Mouse (Mus musculus): ENCODE measurements around the gene Polk.
A peak's percentile ranks its signal among the peaks of the same experiment; 100 is the strongest.

The Polk gene

DNA sequence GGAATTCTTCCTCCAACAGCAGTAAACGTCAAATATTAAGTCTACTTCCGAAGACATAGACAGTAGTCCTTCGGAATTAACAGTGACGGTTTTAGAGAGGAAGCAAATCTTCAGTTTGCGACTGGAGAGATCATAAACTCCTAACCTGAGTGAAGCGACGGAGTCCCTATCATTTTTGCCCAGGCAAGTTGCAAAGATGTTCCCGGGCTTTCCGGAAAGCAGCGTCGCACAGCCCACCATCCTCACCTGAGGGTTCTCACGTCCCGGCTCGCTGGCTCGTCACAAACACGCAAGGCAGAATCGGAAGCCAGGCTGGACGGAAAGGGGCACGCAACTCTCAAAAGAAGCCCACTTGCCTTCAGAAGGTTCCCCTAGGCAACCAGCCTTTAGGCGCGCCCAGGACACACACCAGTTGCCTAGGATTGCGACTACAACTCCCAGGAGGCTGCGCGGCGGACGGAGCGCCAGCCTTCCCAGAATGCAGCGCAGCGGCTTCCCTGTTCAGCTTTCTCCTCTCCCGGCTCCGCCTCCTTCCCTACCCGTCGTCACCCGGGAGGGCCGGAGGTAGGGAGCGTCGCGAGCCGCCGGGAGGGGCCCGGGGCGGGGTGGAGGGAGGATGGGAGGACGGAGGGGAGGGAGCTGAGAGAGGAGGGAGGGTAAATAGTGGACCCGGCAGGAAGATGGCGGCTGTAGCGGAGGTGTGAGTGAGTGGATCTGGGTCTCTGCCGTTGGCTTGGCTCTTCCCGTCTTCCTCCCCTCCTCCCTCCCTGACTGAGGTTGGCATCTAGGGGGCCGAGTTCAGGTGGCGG, at the start of gene Polk, which contains the start of gene Col4a3bp:
TSS of gene Polk (minus strand) at position 499 of the 809 bp plus-strand sequence.
TSS of gene Col4a3bp (plus strand) at position 538 of the 809 bp plus-strand sequence.
- peak; percentile 96 for DNase-seq (ENCODE audit: low spot score)

DNA sequence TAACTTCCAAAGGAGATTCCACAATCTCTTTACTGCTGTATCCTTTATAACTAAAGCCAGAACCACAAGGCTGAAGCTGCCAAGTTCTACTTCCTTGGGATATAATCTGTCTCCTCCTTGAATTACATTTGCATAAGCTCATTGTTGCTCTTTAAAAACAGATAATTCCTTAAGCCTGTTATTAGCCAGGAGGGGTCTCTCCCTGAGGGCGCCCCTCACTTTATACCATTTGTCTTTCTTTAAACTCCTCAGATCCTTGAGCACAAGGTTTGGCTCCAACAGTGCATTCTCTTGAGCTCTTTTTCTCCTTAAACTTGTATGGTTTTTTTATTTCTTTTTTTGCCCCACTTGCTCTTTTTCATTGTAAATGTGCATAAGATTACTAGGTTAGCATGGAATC, 46.3 kb upstream of the Polk start:
- no peak for DNase-seq (ENCODE audit: low spot score)

DNA sequence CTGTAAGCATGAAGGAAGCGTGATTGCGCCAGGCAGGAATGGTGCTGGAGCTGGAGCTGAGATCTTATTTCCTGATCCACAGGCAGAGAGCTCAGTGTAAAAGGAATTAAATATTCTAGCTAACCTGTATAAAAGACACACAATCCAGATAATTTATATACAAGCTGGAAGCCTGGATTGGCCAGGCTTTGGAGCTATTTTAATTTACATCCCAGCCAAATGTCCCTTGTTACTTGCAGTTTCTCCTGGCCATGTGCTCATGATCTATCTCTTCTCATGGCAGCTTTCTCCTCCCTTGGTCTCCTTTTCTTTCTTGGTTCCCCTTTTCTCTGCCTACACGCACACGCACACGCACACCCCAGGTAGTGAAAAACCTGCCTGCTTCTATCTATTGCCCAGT, 44.2 kb upstream of the Polk start:
- no peak for DNase-seq (ENCODE audit: low spot score)

DNA sequence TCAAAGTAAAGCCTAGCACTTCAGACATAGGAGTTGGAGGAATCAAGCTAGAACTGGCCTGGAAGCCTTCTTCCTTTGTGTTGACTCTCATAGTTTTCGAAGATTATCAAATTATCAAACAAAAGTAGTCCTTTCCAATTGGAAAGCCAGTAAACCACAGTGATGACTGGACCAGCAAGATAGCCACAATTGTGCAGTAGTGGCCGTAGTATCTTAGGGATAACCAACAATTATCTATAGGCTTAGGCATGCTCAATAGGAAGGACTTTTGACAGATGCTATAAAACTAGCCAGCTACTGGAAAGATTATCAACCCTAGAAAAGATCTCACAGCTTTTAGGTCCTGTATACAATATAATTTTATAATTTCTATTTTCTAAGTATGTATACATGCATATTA, 41.8 kb upstream of the Polk start:
- DNase-seq (ENCODE audit: low spot score): no peak

DNA sequence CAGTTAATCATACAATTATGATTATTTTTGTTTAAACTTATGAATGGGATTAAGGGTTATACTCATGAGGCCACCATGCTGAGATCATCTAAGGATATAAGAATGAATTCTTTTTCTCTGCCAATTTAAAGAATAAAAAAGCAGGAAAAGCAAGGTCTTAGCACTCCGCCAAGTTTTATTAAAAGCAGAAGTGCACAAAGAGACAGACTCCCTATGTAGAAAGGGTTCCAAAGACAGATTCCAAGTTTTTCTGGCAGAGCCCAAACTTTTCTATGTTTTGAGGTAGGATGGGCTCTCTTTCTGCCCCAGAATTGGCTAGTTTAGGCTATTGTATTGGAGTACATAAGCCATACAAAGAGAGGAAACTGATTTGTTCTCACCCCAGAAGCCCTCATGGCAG, 37.6 kb upstream of the Polk start:
- no peak for DNase-seq (ENCODE audit: low spot score)

DNA sequence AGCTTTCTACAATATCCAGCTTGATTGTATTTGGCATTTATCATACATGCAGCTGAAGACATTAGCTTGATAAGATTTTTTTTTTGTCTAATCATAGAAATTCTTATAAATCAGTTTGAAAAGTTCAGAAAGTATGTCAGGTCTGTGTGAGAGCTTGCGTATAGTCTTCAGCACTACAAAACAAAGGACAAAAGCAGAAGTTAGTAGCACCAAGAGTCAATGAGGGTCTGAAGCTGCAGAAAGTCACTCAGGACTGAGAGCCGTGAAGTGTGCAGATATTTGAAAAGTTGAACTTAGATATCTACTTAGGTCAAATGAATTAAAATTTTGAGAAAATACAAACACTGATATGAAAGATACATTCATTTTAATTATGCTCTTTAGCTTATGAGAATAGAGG, 36.7 kb upstream of the Polk start:
- no peak for DNase-seq (ENCODE audit: low spot score)

DNA sequence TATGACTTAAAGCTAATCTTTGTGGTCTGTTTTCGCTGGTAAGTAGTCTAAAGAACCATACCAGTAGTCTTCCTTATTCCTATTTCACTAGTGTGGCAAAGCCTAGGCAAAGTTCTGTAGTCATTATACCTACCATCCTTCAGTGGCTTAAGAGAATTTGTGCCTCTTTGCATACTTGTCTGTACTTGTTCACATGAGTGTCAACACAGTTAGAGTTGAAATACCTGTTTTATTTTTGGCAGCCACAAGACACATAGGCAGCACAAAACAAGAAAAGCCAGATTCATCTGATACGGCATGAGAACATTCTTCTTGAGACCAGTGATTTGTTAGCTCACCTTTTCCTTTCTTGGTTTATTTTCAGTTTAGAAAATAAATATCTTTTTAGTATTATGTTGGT, 31.8 kb upstream of the Polk start:
- DNase-seq (ENCODE audit: low spot score): no peak

DNA sequence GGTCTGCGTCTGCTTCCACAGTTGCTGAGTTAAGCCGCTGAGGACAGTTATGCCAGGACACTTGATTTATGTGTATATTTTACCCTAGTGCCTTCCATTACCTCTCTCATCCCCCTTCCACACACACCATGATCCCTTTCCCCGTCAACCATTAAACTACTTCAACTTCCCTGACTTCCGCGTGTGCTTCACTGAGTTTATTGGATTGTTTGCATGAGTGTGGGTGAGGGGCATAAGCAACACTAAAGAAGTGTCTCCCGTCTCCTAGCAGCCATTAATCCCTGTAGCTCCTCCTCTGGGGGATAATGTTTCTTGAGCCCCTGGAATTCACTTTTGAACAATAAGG, 28.6 kb upstream of the Polk start:
- no peak for DNase-seq (ENCODE audit: low spot score)

DNA sequence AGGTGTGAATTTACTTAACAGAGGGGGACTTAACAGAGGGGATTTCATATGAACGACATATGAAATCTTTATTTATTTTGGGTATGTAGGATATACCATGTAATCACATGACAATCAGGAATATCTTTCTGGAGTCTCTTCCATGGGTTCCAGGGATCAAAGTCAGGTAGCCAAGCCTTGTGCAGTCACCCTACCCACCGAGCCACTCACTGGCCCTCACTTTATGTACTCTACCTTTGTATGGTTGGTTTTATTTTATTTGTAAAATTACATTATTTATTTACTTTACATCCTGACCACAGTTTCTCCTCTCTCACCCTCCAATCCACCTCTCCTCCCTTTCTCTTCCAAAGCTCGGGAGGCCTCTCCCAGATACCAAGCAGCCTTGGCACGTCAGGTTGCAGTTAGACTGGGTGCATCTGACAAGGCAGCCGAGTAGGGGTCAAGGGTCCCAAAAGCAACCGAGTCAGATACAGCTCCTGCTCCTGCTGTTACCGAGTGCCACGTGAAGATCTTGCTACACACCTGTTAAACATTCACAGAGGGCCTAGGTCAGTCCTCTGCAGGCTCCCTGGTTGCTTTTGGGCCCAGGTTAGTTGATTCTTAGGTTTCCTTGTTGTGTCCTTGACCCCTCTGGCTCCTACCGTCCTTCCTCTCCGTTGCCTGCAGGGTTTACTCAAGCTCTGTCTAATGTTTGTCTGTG, 28.1 kb upstream of the Polk start:
- no peak for DNase-seq (ENCODE audit: low spot score)

DNA sequence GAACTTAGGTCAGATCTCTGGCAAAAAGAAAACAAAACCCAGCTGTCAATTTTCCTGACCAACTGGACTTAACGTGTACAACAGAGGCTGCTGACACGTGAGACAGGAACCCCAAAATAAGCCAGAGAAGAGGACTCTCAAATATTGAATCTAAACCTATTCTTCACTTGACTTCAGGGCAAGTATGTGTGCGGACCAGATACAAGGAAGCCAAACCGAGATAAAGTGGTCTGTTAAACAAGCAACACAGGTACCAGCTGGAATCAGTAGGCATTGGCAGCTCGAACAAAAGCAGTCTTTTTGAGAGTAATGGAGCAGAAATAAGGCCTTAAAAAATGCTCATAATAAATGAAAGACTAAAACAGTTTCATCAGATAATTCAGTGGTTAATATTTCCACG, 25.6 kb upstream of the Polk start:
- no peak for DNase-seq (ENCODE audit: low spot score)

DNA sequence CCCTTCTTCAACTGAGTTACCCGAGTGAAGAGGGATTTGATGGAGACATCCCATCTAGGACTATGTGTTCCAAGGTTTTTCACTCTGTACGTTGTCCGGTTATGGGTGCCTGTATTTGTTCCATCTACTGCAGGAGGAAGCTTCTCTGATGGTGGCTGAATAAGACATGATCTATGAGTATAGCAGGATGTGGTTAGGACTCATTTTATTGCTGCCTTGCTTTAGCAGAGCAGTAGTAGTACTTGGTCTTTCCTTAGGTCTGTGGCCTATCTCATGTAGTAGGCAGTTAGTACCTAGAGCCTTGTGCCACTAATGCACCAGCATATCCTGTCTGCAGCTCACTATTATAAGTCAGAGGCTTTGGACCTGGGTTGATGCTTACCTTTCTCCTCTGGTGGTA, 12.7 kb upstream of the Polk start:
- DNase-seq (ENCODE audit: low spot score): peak; percentile 11

DNA sequence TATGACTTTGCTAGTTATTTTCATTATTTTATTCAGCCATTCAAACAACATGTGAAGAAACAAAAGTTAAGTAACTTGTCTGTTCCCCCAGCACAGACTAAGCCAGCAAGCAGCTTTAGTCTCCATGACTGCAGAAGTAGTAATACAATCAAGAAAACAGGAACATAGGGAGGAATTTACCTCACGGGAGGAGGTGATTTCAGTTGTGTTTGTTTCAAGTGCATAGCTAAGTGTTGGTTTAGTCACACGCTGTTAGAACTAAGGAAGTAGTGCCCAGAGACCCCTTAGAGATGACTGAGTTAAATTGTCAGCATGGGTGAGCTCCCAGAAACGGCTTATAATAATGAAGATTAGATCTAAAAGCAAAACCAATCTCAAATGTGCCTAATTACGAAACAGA, 5.6 kb upstream of the Polk start:
- DNase-seq (ENCODE audit: low spot score): no peak

DNA sequence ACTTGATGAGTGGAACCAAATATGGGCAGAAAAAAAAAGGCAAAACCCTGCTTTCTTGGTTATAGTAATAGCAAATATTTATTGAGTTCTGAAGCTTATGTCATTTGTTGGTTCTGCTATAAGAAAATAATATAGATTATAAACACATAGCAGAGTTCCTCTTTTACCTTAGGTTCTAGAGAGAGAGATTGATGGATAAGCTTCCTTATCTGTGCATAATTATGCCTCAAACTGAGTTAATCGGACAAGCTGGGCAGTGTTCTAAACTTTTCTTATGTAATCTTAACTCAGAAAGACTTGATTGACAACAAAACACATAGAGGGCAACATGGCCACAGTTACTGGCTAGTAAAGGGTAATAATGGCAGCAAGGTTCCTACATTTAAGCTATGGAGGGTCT, 4.9 kb upstream of the Polk start:
- no peak for DNase-seq (ENCODE audit: low spot score)

DNA sequence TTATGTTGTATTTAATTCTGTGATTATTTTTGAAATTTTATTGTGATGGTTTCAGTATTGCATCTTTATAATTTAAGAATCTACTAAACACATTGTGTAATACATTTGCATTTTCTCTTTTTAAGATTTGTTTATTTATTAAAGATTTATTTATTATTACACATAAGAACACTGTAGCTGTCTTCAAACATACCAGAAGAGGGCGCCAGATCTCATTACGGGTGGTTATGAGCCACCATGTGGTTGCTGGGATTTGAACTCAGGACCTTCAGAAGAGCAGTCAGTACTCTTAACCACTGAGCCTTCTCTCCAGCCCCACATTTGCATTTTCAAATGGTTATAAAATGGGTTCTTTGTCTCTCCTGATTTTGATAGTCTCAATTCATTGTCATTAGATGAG, 2.1 kb upstream of the Polk start:
- no peak for DNase-seq (ENCODE audit: low spot score)

DNA sequence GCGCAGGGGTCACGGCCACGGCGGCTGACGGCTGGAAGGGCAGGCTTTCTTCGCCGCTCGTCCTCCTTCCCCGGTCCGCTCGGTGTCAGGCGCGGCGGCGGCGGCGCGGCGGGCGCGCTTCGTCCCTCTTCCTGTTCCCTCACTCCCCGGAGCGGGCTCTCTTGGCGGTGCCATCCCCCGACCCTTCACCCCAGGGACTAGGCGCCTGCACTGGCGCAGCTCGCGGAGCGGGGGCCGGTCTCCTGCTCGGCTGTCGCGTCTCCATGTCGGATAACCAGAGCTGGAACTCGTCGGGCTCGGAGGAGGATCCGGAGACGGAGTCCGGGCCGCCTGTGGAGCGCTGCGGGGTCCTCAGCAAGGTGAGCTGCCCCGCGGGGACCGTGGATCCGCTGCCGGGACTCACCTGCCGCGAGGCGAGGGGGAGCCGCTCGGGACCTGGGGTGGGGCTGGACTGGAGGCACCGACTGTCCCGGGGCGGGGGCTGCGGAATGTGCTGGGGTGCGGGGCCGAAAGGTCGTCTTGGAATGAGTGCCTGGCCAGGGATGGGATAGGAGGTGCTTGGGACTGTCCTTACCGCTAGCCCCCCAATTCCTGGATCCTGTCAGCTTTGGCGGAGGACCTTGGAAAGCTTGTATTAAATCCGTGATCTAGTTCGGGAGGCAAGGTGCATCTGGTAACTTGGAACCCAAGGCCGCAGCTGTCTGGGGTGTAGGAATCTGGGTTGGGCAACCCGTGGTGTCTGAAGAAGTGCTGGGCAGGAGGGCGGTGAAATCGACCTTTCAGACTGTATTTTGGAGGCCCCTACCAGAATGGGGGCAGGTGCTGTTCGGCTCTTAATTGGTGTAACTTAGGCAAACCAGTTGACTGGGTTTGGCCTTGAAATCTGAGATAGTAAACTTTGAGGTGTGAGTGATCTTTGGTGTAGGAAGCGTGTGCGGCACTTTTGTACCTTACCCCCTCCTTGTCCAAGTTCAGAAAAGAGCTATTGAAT, 817 bp upstream of the Polk start:
- DNase-seq (ENCODE audit: low spot score): peak; percentile 10

DNA sequence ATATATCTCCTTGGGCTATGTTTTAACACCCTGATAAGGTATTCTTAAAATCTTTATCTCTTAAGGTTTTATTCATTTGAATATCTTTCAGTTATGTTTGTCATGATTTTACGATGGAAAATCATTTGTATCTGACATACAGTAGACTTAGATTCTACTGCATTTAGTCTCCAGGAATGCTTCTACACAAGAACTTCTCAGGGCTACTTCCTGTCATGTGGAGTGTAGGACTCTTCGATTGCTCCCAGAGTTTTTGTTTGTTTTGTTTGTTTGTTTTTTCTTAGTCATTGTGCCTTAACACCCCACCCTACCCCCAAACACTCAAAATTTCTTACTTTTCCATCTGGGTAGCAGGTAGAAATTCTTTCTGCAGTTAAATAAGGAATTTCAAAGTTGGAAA, 998 bp downstream of the Polk start:
- DNase-seq (ENCODE audit: low spot score): no peak

DNA sequence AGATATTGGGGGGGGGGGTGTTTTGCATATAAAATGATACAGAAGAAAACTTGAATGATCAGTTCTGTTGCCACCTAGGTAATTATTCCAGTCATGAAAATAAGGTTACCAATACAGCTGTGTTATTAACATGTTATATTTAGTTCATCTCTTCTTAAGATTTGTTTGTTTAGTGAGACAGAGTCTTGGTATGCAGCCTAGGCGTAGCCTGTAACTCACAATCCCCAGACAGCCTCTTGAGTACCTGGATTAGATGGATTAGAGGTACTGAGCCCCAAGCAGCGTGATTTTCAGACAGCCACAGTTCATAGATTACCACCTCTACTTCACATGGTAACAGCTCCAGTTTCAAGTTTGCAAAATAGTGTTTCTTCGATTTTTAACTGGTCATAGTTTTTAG, 4.3 kb downstream of the Polk start:
- DNase-seq (ENCODE audit: low spot score): no peak

DNA sequence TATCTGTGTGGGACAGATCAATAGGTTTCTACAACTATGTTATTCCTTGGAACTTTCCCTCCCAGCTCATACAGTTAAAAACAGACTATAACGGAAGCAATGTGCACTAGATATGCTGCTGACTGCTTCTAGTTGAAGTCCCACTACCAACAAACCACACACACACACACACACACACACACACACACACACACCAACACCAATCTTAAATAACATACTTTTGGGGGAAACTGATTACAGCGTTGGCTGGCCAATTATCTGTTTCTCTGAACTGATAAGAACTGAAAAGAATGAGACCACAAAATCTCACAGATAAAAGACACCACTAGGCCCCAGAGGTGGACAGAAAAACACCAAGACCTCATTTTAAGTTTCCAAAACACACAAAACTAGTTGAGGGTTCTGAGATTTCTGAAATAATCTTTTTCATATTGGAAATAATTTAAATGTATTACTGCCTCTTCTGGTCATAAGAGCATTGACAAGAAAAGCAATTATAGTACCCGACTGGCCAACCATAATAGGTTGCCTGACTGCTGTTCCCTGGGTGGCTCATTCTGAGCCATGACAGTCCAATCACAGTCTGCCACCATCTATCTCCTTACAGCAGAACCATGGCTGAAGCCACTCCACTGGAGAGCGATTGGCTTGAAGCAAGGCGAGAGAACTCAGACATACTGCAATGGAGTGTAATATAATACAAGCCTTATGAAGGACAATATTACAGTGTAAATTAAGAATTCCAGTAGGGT, 5.4 kb downstream of the Polk start:
- no peak for DNase-seq (ENCODE audit: low spot score)

DNA sequence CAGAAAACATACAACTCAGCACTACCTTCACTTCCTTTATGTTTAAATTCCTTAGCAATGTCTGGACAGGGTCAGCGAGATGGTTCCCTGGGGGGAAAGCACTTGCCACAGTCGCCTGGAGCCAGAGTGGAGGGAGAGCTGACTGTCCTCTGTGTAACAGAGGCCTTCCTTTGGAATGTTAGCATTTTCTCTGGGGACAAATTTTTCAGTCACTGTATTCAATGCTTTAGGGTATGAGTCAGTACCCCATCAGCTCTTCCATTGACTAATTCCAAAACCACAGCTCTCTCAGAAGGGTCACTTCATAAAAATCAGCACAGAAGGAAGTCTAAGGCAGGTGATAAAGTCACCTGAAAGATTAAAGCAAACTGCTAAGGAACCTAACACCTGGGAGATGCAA, 8.6 kb downstream of the Polk start:
- DNase-seq (ENCODE audit: low spot score): no peak

DNA sequence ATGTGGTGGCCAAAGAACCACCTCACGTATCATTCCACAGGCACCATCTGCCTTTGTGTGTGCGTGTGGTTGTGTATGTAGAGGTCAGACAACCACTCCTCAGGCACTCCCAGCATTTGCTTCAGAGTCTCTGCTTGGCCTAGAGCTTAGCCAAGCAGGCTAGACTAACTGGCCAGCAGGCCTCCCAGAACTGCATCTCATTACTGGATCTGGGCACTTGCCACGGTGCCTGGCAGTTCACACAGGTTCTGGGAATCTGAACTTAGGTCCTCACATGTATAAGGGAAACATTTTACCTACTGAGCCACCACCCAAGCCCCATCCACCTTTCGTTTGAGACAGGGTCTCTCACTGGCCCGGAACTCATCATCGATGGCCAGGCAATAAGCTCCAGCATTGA, 10.2 kb downstream of the Polk start:
- no peak for DNase-seq (ENCODE audit: low spot score)

DNA sequence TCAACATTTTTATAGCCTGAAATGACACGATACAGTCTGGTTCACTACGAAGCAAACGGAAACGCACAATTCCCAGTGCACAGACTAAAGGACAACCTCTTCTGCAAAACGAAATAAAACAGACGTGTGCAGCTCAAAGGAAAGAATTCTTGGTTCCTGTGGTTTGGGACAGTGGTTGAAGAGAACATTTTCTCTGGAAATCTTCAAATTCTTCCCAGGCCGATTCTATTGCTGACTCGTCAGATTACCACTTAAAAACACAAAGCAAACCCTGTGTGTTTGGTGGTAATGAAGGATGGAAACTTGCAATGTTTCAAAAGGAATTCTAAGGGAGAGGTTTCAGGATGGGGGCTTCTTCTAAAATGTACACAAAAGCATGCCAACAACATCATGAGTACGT, 12.3 kb downstream of the Polk start:
- no peak for DNase-seq (ENCODE audit: low spot score)

DNA sequence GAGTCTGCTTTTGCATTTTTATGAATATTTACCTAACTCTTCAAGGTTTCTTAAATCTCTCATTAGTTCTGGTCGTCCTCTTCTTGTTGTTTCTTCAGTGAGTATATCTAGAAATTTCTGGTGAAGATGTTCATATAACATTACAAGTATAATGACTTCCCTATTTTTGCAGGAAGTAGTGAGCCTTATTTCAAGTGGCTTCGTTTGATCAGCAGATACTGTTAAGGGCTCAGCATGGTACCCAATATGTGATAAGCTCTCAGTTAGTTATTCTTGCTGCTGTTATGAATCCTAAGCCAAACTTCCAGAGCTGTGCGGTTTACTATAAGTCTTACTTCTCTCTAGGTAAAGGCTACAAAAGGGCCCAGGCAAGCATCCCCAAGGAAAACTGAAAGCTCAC, 12.8 kb downstream of the Polk start:
- DNase-seq (ENCODE audit: low spot score): no peak
